Mouse (Mus musculus): ENCODE results near the gene Vwce. TPM values are rescaled to one million over a fixed set of nuclear protein-coding genes. Genes with fewer than 3 reads are reported as not detected.

Gene Vwce
- polyA plus RNA-seq (2015; fragmentation: Nextera tagmentation; extraction: Ambion mirVana) = 2.9 and 3.9 TPM in 2 replicates

DNA sequence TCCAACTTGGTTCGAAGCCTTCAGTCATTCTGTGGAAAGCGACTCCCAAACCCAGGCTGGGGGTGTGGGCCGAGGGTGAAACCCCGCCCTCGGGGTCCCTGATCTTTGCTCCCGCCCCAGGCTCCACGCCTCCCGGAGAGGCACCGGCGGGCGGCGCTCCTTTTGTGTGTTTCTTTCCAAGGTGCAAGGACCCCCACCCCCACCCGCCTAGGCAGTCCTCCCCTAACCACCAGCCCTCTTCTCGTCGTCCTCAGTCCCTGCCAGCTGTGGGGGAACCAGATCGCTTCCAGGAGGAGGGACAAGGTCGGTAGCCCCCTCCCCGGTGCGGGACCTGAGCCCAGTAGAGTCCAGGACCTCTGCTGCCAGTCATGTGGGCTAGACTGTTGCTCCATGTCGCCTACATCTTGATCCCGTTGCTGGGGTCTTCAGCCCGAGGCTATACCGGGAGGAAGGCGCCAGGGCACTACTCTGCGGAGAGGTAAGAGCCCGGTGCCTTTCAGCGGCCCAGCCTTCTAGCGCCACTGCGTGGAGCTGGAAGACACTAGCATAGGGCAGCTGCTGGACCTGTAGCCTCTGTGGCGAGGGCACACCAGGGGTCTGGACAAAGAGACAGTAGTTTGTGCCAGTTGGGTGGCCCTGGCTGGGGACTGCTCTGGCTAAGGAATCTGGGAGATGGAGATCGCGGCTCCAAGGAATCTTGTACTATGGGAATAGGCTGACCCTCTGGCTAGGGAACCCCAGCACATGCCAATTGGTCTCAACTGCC, at the start of gene Vwce:
Vwce (plus strand) TSS at position 108 of the 766 bp plus-strand sequence.
- H3K4me3 ChIP-seq (ENCODE audit: low read length) = peak within 1 kb of the TSS; percentile 50
- ATAC-seq (ENCODE audit: low FRiP score, low TSS enrichment) = peak; percentile 81
- H3K27me3 ChIP-seq (ENCODE audit: insufficient read depth, low read length) = no peaks in the 10 kb centered on the region; the same call in 1 of the 2 replicates
- peaks cover 13% of the 10 kb centered on the region for H3K4me1 ChIP-seq (ENCODE audit: insufficient read depth, low read length)
- no peaks in the 10 kb centered on the region for H3K9me3 ChIP-seq (ENCODE audit: low read length)
- WGBS = 2% methylated on average over 32 of the region's 32 CpGs
- H3K9ac ChIP-seq (replicated peaks; ENCODE audit: low read length) = peak within 1 kb of the TSS; percentile 71
- peaks cover 13% of the 10 kb centered on the region for H3K36me3 ChIP-seq (ENCODE audit: insufficient read depth, low read length)
- H3K4me2 ChIP-seq (replicated peaks; ENCODE audit: low read depth, low read length) = peak within 1 kb of the TSS; percentile 94
- H3K27ac ChIP-seq (ENCODE audit: low read length) = peak within 1 kb of the TSS; percentile 45; the same call in 1 of the 2 replicates

DNA sequence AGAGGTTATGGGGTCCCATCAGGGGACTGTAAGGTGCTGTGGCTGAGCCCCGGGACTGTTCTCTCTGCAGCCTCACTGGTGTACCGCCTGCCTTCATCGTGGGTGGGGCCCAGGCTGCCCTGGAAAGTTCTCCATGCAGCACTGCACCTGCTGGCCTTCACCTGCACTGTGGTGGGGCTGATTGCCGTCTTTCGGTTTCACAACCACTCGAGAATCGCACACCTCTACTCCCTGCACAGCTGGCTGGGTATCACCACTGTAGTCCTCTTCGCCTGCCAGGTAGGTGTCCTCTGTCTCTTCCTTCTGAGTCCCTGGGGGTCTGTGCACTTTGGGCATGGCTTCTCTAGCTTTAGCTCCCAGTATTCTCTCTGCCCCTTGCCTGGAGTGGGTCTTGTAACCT, 48.9 kb upstream of the Vwce start:
- H3K27me3 ChIP-seq (ENCODE audit: insufficient read depth, low read length) = no peaks in the 10 kb centered on the region
- ATAC-seq (ENCODE audit: low FRiP score, low TSS enrichment) = peak; percentile 27; the same call in 1 of the 2 replicates
- H3K36me3 ChIP-seq (ENCODE audit: insufficient read depth, low read length) = no peaks in the 10 kb centered on the region
- H3K4me1 ChIP-seq (ENCODE audit: insufficient read depth, low read length) = no peaks in the 10 kb centered on the region
- no peak overlapping the region for H3K27ac ChIP-seq (ENCODE audit: low read length)
- 84% methylated on average over 8 of the region's 8 CpGs for WGBS
- no peak overlapping the region for H3K4me3 ChIP-seq (ENCODE audit: low read length)
- no peak overlapping the region for H3K9ac ChIP-seq (replicated peaks; ENCODE audit: low read length)
- no peaks in the 10 kb centered on the region for H3K9me3 ChIP-seq (ENCODE audit: low read length)
- H3K4me2 ChIP-seq (replicated peaks; ENCODE audit: low read depth, low read length) = no peak overlapping the region

DNA sequence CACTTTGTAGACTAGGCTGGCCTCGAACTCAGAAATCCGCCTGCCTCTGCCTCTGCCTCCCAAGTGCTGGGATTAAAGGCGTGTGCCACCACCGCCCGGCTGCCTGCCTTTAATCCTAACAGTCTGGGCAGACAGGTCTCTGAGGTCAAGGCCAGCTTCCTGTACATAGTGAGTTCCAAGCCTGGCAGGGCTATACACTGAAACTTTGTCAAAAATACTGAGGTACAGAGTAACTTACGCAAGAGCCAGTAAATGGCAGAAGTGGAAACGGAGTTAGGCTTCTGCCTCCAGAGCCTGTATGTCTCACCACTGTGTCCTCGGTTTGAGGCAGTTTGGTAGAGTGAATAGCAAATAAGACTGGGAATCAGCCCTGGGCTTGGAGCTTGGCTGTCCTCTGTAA, 46.8 kb upstream of the Vwce start:
- no peak overlapping the region for H3K4me2 ChIP-seq (replicated peaks; ENCODE audit: low read depth, low read length)
- 91% methylated on average over 7 of the region's 8 CpGs for WGBS

DNA sequence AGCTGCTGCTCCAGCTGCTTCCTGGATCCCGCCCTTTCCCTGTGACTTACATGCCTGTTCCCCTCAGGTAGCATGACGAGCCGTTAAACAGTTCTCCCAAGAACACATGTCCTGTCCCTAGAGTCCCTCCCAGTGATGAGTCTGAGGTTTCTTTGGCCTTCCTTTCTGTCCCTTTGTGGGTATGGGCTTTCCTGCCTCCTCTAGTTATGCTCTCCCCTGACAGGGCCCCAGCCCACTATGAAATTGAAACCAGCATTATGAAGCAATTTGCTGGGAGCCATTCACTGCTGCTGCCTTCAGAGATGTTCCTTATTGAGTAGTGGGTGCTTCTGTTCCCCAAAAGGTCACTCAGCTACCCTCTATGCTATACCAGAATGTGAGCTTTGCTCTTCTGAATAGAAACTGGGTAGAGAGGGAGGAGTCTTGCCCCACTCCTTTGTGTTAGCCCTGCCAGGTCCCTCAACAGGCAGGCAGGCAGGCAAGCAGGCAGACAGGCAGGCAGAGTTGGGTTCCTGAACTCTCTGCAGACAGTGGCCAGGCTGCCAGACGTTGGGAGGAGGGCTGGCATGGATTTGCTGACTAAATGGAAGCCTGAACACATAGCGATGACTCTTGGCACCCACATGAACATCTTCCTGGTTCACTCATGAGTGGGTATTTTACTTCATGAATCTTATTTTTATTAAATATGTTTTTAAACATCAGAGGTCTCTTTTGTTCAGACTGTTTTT, 44.7 kb upstream of the Vwce start:
- Histone ChIP-seq H3K4me1 (ENCODE audit: insufficient read depth, low read length) (no peaks in the 10 kb centered on the region), H3K4me3 (ENCODE audit: low read length) (no peak overlapping the region), H3K27ac (ENCODE audit: low read length) (no peak overlapping the region), H3K9ac (replicated peaks; ENCODE audit: low read length) (no peak overlapping the region), H3K9me3 (ENCODE audit: low read length) (no peaks in the 10 kb centered on the region), H3K27me3 (ENCODE audit: insufficient read depth, low read length) (no peaks in the 10 kb centered on the region), H3K4me2 (replicated peaks; ENCODE audit: low read depth, low read length) (no peak overlapping the region), H3K36me3 (ENCODE audit: insufficient read depth, low read length) (peaks cover 12% of the 10 kb centered on the region; the same call in 1 of the 2 replicates)
- WGBS = 67% methylated on average over 5 of the region's 5 CpGs
- no peak for ATAC-seq (ENCODE audit: low FRiP score, low TSS enrichment)

More for the DNA sequence above, 46.8 kb upstream of the Vwce start:
- H3K36me3 ChIP-seq (ENCODE audit: insufficient read depth, low read length) = 0 out of 2 replicates have a peak, but pooled peaks cover 3% of the 10 kb centered on the region
- no peaks in the 10 kb centered on the region for H3K9me3 ChIP-seq (ENCODE audit: low read length)
- no peaks in the 10 kb centered on the region for H3K27me3 ChIP-seq (ENCODE audit: insufficient read depth, low read length)
- no peaks in the 10 kb centered on the region for H3K4me1 ChIP-seq (ENCODE audit: insufficient read depth, low read length)
- H3K27ac ChIP-seq (ENCODE audit: low read length) = no peak overlapping the region
- H3K4me3 ChIP-seq (ENCODE audit: low read length) = no peak overlapping the region
- no peak overlapping the region for H3K9ac ChIP-seq (replicated peaks; ENCODE audit: low read length)
- ATAC-seq (ENCODE audit: low FRiP score, low TSS enrichment) = no peak

DNA sequence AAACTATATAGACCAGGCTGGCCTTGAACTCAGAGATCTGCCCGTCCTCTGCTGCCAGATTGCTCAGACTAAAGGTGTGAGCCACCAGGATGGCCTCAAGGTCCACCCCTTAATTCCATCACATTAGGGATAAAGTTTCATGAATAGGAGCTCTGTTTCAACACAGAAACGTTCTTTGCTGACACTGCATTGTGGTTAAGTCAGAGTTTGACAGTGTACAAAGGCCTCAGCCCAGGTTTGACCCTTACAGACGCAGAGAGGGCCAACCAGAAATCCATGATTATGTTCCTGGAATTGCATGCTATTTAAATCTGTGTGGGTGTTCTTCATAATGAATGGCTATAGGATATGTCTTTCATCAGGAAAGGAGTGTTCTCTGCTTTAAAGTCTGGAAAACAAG, 43.7 kb upstream of the Vwce start:
- Histone ChIP-seq H3K9me3 (ENCODE audit: low read length) (no peaks in the 10 kb centered on the region), H3K27ac (ENCODE audit: low read length) (no peak overlapping the region), H3K27me3 (ENCODE audit: insufficient read depth, low read length) (no peaks in the 10 kb centered on the region), H3K9ac (replicated peaks; ENCODE audit: low read length) (no peak overlapping the region), H3K4me1 (ENCODE audit: insufficient read depth, low read length) (no peaks in the 10 kb centered on the region), H3K4me2 (replicated peaks; ENCODE audit: low read depth, low read length) (no peak overlapping the region), H3K4me3 (ENCODE audit: low read length) (no peak overlapping the region), H3K36me3 (ENCODE audit: insufficient read depth, low read length) (peaks cover 19% of the 10 kb centered on the region)
- 72% methylated on average over 3 of the region's 3 CpGs for WGBS
- ATAC-seq (ENCODE audit: low FRiP score, low TSS enrichment) = no peak

DNA sequence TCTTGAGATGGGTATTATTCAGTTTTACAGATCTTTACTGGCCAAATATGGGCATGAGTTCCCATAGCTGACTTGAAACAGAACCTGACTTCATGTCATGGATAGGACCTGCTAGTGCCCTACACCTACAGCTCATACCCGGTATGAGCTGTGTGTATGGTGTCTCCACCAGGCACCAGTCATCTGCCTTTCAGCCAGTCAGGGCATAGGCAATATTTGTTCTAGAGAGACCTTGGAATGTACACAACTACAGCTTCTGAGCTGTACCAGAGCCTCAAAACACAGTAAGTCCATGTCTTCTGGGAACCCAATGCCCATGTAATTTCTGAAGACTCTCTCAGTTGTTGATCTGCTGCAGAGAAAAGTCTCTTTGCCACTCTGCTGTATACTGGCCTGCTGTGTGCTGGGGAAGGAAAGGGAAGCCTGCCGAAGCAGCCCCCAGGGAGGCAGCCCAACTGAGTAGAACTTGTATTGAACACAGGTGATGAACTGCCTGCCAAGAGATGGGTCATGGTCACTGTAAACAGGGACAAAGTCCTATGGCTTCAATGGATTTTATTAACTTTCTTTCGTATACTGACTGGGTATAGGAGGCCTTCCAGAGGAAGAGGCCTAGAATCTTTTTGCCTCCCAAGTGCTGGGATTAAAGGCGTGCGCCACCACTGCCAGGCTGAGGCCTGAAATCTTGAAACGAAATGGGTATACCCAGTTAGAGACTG, 42.2 kb upstream of the Vwce start:
- Histone ChIP-seq H3K36me3 (ENCODE audit: insufficient read depth, low read length) (peaks cover 26% of the 10 kb centered on the region), H3K9ac (replicated peaks; ENCODE audit: low read length) (no peak overlapping the region), H3K4me3 (ENCODE audit: low read length) (no peak overlapping the region), H3K4me2 (replicated peaks; ENCODE audit: low read depth, low read length) (no peak overlapping the region), H3K27ac (ENCODE audit: low read length) (no peak overlapping the region), H3K27me3 (ENCODE audit: insufficient read depth, low read length) (no peaks in the 10 kb centered on the region), H3K4me1 (ENCODE audit: insufficient read depth, low read length) (no peaks in the 10 kb centered on the region), H3K9me3 (ENCODE audit: low read length) (no peaks in the 10 kb centered on the region)
- ATAC-seq (ENCODE audit: low FRiP score, low TSS enrichment) = no peak
- 93% methylated on average over 6 of the region's 6 CpGs for WGBS

DNA sequence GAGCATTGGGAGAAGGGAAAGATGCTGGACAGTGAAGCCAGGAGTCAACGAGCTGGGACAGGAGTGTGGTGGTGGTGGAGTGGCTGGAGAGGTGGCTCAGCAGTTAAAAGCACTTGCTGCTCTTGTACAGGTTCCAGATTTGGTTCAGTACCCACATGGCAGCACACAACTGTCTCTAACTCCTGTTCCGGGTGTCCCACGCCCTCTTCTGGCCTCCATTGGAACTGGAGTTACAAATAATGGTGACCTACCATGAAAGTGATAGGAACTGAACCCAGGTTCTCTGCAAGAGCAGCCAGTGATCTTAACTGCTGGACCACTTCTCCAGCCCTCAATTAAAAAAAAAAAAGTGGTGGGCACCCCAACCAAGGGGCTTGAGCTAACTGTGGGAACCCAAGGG, 35.8 kb upstream of the Vwce start:
- no peak overlapping the region for H3K4me3 ChIP-seq (ENCODE audit: low read length)
- ATAC-seq (ENCODE audit: low FRiP score, low TSS enrichment) = no peak
- H3K4me1 ChIP-seq (ENCODE audit: insufficient read depth, low read length) = peaks cover 8% of the 10 kb centered on the region
- no peak overlapping the region for H3K9ac ChIP-seq (replicated peaks; ENCODE audit: low read length)
- H3K27ac ChIP-seq (ENCODE audit: low read length) = no peak overlapping the region
- H3K27me3 ChIP-seq (ENCODE audit: insufficient read depth, low read length) = no peaks in the 10 kb centered on the region
- no peaks in the 10 kb centered on the region for H3K9me3 ChIP-seq (ENCODE audit: low read length)
- 42% methylated on average over 3 of the region's 3 CpGs for WGBS
- H3K36me3 ChIP-seq (ENCODE audit: insufficient read depth, low read length) = peaks cover 31% of the 10 kb centered on the region
- H3K4me2 ChIP-seq (replicated peaks; ENCODE audit: low read depth, low read length) = no peak overlapping the region

DNA sequence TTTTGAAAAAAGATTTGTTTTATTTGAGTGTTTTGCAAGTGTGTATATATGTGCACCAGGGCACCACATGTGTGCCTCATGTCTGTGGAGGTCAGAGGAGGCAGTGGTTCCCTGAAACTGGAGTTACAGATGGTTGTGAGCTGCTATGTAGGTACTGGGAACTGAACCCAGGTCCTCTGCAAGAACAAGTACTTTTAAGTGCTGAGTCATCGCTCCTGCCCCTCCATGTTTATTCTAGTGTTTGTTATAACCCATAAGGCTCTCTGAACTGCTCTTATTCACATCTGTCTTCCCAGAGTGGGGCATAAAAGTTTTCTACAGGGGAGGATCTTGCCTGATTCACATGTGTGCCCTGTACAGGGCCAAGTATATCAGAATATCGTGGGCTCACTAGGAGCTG, 34.4 kb upstream of the Vwce start:
- H3K36me3 ChIP-seq (ENCODE audit: insufficient read depth, low read length) = peaks cover 19% of the 10 kb centered on the region
- no peak overlapping the region for H3K9ac ChIP-seq (replicated peaks; ENCODE audit: low read length)
- H3K4me1 ChIP-seq (ENCODE audit: insufficient read depth, low read length) = peaks cover 14% of the 10 kb centered on the region
- no peaks in the 10 kb centered on the region for H3K27me3 ChIP-seq (ENCODE audit: insufficient read depth, low read length)
- no peaks in the 10 kb centered on the region for H3K9me3 ChIP-seq (ENCODE audit: low read length)
- 93% methylated on average over 2 of the region's 2 CpGs for WGBS
- H3K4me3 ChIP-seq (ENCODE audit: low read length) = no peak overlapping the region
- H3K4me2 ChIP-seq (replicated peaks; ENCODE audit: low read depth, low read length) = no peak overlapping the region
- ATAC-seq (ENCODE audit: low FRiP score, low TSS enrichment) = no peak
- no peak overlapping the region for H3K27ac ChIP-seq (ENCODE audit: low read length)

DNA sequence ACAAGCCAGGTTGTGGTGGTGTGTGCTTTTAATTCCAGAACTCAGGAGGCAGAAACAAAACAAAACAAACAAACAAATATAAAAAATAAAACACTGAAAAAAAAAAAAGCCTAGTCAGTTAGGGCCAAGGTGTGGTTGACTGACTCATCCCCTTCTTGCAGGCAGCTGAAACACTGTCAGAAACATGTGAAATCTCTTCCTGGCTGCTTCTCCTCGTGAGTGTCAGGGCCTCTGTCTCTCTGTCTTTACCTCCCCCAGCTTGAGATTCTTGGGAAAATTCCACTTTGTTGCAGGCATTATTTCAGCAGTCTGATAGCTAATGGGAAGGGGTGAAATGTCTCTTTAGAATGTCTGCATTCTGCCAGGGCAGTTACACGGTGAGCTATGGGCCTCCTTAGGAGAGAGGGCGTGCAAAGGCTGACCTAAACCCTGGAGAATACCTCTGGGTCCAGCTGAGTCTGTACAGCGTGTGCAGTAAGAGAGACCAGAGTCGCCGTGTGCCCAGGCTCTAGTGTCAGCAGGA, 31.7 kb upstream of the Vwce start:
- ATAC-seq (ENCODE audit: low FRiP score, low TSS enrichment) = 0 out of 2 replicates have a peak, but pooled peaks have one; percentile 24
- peaks cover 27% of the 10 kb centered on the region for H3K4me1 ChIP-seq (ENCODE audit: insufficient read depth, low read length)
- peak overlapping the region; percentile 88 for H3K27ac ChIP-seq (ENCODE audit: low read length)
- H3K27me3 ChIP-seq (ENCODE audit: insufficient read depth, low read length) = no peaks in the 10 kb centered on the region
- peak overlapping the region; percentile 71 for H3K9ac ChIP-seq (replicated peaks; ENCODE audit: low read length)
- H3K4me2 ChIP-seq (replicated peaks; ENCODE audit: low read depth, low read length) = peak overlapping the region; percentile 52
- H3K36me3 ChIP-seq (ENCODE audit: insufficient read depth, low read length) = peaks cover 8% of the 10 kb centered on the region
- H3K9me3 ChIP-seq (ENCODE audit: low read length) = no peaks in the 10 kb centered on the region
- H3K4me3 ChIP-seq (ENCODE audit: low read length) = peak overlapping the region; percentile 40
- WGBS = 5% methylated on average over 6 of the region's 6 CpGs
